Mouse (Mus musculus): ENCODE data around the gene Treml2. TPM values are rescaled to one million over a fixed set of nuclear protein-coding genes. Genes with fewer than 3 reads are reported as not detected.
A peak's percentile ranks its signal among the peaks of the same experiment; 100 is the strongest.

Gene Treml2
- 0.82 and 0.97 TPM in 2 replicates for polyA plus RNA-seq (2016; fragmentation: Nextera tagmentation; extraction: Ambion mirVana)

- Histone ChIP-seq H3K4me1 (replicated peaks) (peaks cover 4% of the 10 kb centered on the region; the same call in 1 of the 2 replicates), H3K9ac (no peak within 1 kb of the TSS), H3K4me3 (peak within 1 kb of the TSS; percentile 30), H3K27me3 (replicated peaks) (0 out of 2 replicates have a peak, but pooled peaks cover 4% of the 10 kb centered on the region), H3K4me2 (peak within 1 kb of the TSS; percentile 14), H3K9me3 (replicated peaks) (no peaks in the 10 kb centered on the region), H3K36me3 (no peaks in the 10 kb centered on the region), H3K27ac (ENCODE audit: poor library complexity, severe bottlenecking) (peak within 1 kb of the TSS; percentile 30; the same call in 1 of the 2 replicates)
- 24% methylated on average over 3 of the region's 4 CpGs for WGBS
- peak; percentile 92 for ATAC-seq (ENCODE audit: insufficient number of reproducible peaks, low FRiP score)
Measured at GRCm38 (mm10) chr17:48299203-48299602, at the start of gene Treml2. TSS of gene Treml2 (plus strand) at chr17:48299498.

GRCm38 (mm10) chr17:48249501-48249900 lies 49.8 kb upstream of the Treml2 start:
- no peak overlapping the region for H3K27ac ChIP-seq (ENCODE audit: poor library complexity, severe bottlenecking)
- no peaks in the 10 kb centered on the region for H3K27me3 ChIP-seq (replicated peaks)
- 75% methylated on average over 11 of the region's 11 CpGs for WGBS
- H3K4me2 ChIP-seq: no peak overlapping the region
- ATAC-seq (ENCODE audit: insufficient number of reproducible peaks, low FRiP score): no peak
- H3K9me3 ChIP-seq (replicated peaks): no peaks in the 10 kb centered on the region
- H3K9ac ChIP-seq: no peak overlapping the region
- H3K4me3 ChIP-seq: no peak overlapping the region
- H3K36me3 ChIP-seq: no peaks in the 10 kb centered on the region
- H3K4me1 ChIP-seq (replicated peaks): no peaks in the 10 kb centered on the region

- no peaks in the 10 kb centered on the region for H3K4me1 ChIP-seq (replicated peaks)
- no peaks in the 10 kb centered on the region for H3K36me3 ChIP-seq
- H3K9me3 ChIP-seq (replicated peaks): no peaks in the 10 kb centered on the region
- no peak for ATAC-seq (ENCODE audit: insufficient number of reproducible peaks, low FRiP score)
- H3K4me2 ChIP-seq: no peak overlapping the region
- no peaks in the 10 kb centered on the region for H3K27me3 ChIP-seq (replicated peaks)
- no peak overlapping the region for H3K4me3 ChIP-seq
- no peak overlapping the region for H3K9ac ChIP-seq
- WGBS: 82% methylated on average over 7 of the region's 7 CpGs
- no peak overlapping the region for H3K27ac ChIP-seq (ENCODE audit: poor library complexity, severe bottlenecking)
Measured at GRCm38 (mm10) chr17:48250631-48251030, 48.7 kb upstream of the Treml2 start.

GRCm38 (mm10) chr17:48256575-48256974 lies 42.7 kb upstream of the Treml2 start:
- no peak overlapping the region for H3K4me3 ChIP-seq
- no peaks in the 10 kb centered on the region for H3K27me3 ChIP-seq (replicated peaks)
- H3K27ac ChIP-seq (ENCODE audit: poor library complexity, severe bottlenecking): no peak overlapping the region
- H3K36me3 ChIP-seq: no peaks in the 10 kb centered on the region
- H3K4me1 ChIP-seq (replicated peaks): no peaks in the 10 kb centered on the region
- peaks cover 10% of the 10 kb centered on the region for H3K9me3 ChIP-seq (replicated peaks)
- H3K9ac ChIP-seq: no peak overlapping the region
- ATAC-seq (ENCODE audit: insufficient number of reproducible peaks, low FRiP score): no peak
- H3K4me2 ChIP-seq: no peak overlapping the region

- no peaks in the 10 kb centered on the region for H3K4me1 ChIP-seq (replicated peaks)
- no peak overlapping the region for H3K27ac ChIP-seq (ENCODE audit: poor library complexity, severe bottlenecking)
- no peak for ATAC-seq (ENCODE audit: insufficient number of reproducible peaks, low FRiP score)
- peaks cover 10% of the 10 kb centered on the region for H3K9me3 ChIP-seq (replicated peaks)
- no peaks in the 10 kb centered on the region for H3K27me3 ChIP-seq (replicated peaks)
- no peak overlapping the region for H3K4me3 ChIP-seq
- H3K4me2 ChIP-seq: no peak overlapping the region
- H3K9ac ChIP-seq: no peak overlapping the region
- 74% methylated on average over 2 of the region's 2 CpGs for WGBS
- H3K36me3 ChIP-seq: no peaks in the 10 kb centered on the region
Measured at GRCm38 (mm10) chr17:48261868-48262267, 37.4 kb upstream of the Treml2 start.

GRCm38 (mm10) chr17:48263741-48264362 lies 35.4 kb upstream of the Treml2 start, which contains the start of gene Treml4:
TSS of gene Treml4 (plus strand) at chr17:48264295.
- WGBS: 80% methylated on average over 3 of the region's 3 CpGs

GRCm38 (mm10) chr17:48264662-48265061 lies 34.6 kb upstream of the Treml2 start:
- ATAC-seq (ENCODE audit: insufficient number of reproducible peaks, low FRiP score): peak; percentile 88
- Histone ChIP-seq H3K4me1 (replicated peaks) (no peaks in the 10 kb centered on the region), H3K27me3 (replicated peaks) (no peaks in the 10 kb centered on the region), H3K9me3 (replicated peaks) (peaks cover 5% of the 10 kb centered on the region), H3K36me3 (no peaks in the 10 kb centered on the region), H3K27ac (ENCODE audit: poor library complexity, severe bottlenecking) (no peak overlapping the region), H3K9ac (no peak overlapping the region), H3K4me3 (no peak overlapping the region), H3K4me2 (no peak overlapping the region)
- 84% methylated on average over 7 of the region's 7 CpGs for WGBS

More at GRCm38 (mm10) chr17:48263741-48264362, 35.4 kb upstream of the Treml2 start, which contains the start of gene Treml4:
- H3K9ac ChIP-seq: no peak within 1 kb of the TSS
- H3K27ac ChIP-seq (ENCODE audit: poor library complexity, severe bottlenecking): 0 out of 2 replicates have a peak within 1 kb of the TSS, but pooled peaks have one; percentile 14
- no peak within 1 kb of the TSS for H3K4me3 ChIP-seq
- no peak within 1 kb of the TSS for H3K4me2 ChIP-seq
- peaks cover 10% of the 10 kb centered on the region for H3K9me3 ChIP-seq (replicated peaks)
- no peaks in the 10 kb centered on the region for H3K27me3 ChIP-seq (replicated peaks)
- H3K36me3 ChIP-seq: no peaks in the 10 kb centered on the region
- ATAC-seq (ENCODE audit: insufficient number of reproducible peaks, low FRiP score): peak; percentile 51; the same call in 1 of the 2 replicates
- no peaks in the 10 kb centered on the region for H3K4me1 ChIP-seq (replicated peaks)

GRCm38 (mm10) chr17:48266138-48266537 lies 33.2 kb upstream of the Treml2 start:
- Histone ChIP-seq H3K9me3 (replicated peaks) (no peaks in the 10 kb centered on the region), H3K36me3 (no peaks in the 10 kb centered on the region), H3K27me3 (replicated peaks) (no peaks in the 10 kb centered on the region), H3K4me3 (no peak overlapping the region), H3K4me2 (no peak overlapping the region), H3K27ac (ENCODE audit: poor library complexity, severe bottlenecking) (no peak overlapping the region), H3K4me1 (replicated peaks) (no peaks in the 10 kb centered on the region), H3K9ac (no peak overlapping the region)
- 60% methylated on average over 2 of the region's 2 CpGs for WGBS
- ATAC-seq (ENCODE audit: insufficient number of reproducible peaks, low FRiP score): no peak

GRCm38 (mm10) chr17:48266610-48267304 lies 32.5 kb upstream of the Treml2 start:
- no peak overlapping the region for H3K9ac ChIP-seq
- no peak overlapping the region for H3K27ac ChIP-seq (ENCODE audit: poor library complexity, severe bottlenecking)
- no peaks in the 10 kb centered on the region for H3K27me3 ChIP-seq (replicated peaks)
- 52% methylated on average over 2 of the region's 2 CpGs for whole genome bisulfite sequencing
- no peaks in the 10 kb centered on the region for H3K9me3 ChIP-seq (replicated peaks)
- ATAC-seq (ENCODE audit: insufficient number of reproducible peaks, low FRiP score): no peak
- no peaks in the 10 kb centered on the region for H3K36me3 ChIP-seq
- no peak overlapping the region for H3K4me3 ChIP-seq
- H3K4me2 ChIP-seq: no peak overlapping the region
- H3K4me1 ChIP-seq (replicated peaks): no peaks in the 10 kb centered on the region

GRCm38 (mm10) chr17:48267591-48267990 lies 31.7 kb upstream of the Treml2 start:
- no peaks in the 10 kb centered on the region for H3K27me3 ChIP-seq (replicated peaks)
- WGBS: 77% methylated on average over 1 of the region's 1 CpGs
- no peak overlapping the region for H3K9ac ChIP-seq
- 0 out of 2 replicates have a peak, but pooled peaks cover 5% of the 10 kb centered on the region for H3K4me1 ChIP-seq (replicated peaks)
- H3K36me3 ChIP-seq: no peaks in the 10 kb centered on the region
- ATAC-seq (ENCODE audit: insufficient number of reproducible peaks, low FRiP score): no peak
- no peak overlapping the region for H3K27ac ChIP-seq (ENCODE audit: poor library complexity, severe bottlenecking)
- no peaks in the 10 kb centered on the region for H3K9me3 ChIP-seq (replicated peaks)
- H3K4me2 ChIP-seq: no peak overlapping the region
- no peak overlapping the region for H3K4me3 ChIP-seq

GRCm38 (mm10) chr17:48268276-48268675 lies 31.0 kb upstream of the Treml2 start:
- H3K4me1 ChIP-seq (replicated peaks): 0 out of 2 replicates have a peak, but pooled peaks cover 5% of the 10 kb centered on the region
- H3K9me3 ChIP-seq (replicated peaks): no peaks in the 10 kb centered on the region
- no peak for ATAC-seq (ENCODE audit: insufficient number of reproducible peaks, low FRiP score)
- H3K27me3 ChIP-seq (replicated peaks): no peaks in the 10 kb centered on the region
- H3K9ac ChIP-seq: no peak overlapping the region
- H3K4me2 ChIP-seq: no peak overlapping the region
- H3K36me3 ChIP-seq: no peaks in the 10 kb centered on the region
- H3K4me3 ChIP-seq: no peak overlapping the region
- no peak overlapping the region for H3K27ac ChIP-seq (ENCODE audit: poor library complexity, severe bottlenecking)
